Mouse (Mus musculus): ENCODE measurements around the gene Chst14. TPM values are rescaled to one million over a fixed set of nuclear protein-coding genes. Genes with fewer than 3 reads are reported as not detected.

Gene Chst14
- polyA plus RNA-seq, 2 experiments from 2014 or later: 1.3 to 1.5 TPM

GRCm38 (mm10) chr2:118972048-118972447 lies 45.8 kb downstream of the Chst14 start:
- no peak for ATAC-seq

- peak; percentile 71 for ATAC-seq
These were observed 46.5 kb downstream of the Chst14 start for GRCm38 (mm10) chr2:118972687-118973376.

GRCm38 (mm10) chr2:118975855-118976254 lies 49.6 kb downstream of the Chst14 start:
- ATAC-seq: peak; percentile 1

- ATAC-seq: peak; percentile 82
These were observed 50.1 kb downstream of the Chst14 start for GRCm38 (mm10) chr2:118976282-118976929.

- ATAC-seq: no peak
These were observed 50.6 kb downstream of the Chst14 start for GRCm38 (mm10) chr2:118976941-118977340.

- ATAC-seq: no peak
These were observed 51.8 kb downstream of the Chst14 start for GRCm38 (mm10) chr2:118978064-118978463.

Other genes starting within 250 kb of the Chst14 start
- gene Ankrd63, start 222.5 kb upstream of the Chst14 start, polyA plus RNA-seq (2017; shearing (Covaris generic)): not detected
- 10 to 100 TPM; 17.4 to 20.2 TPM for gene Plcb2, start 198.1 kb upstream of the Chst14 start, polyA plus RNA-seq (2017; shearing (Covaris generic))
- 10 to 100 TPM; 19.8 to 27.2 TPM for gene Inafm2, start 180.7 kb upstream of the Chst14 start, polyA plus RNA-seq (2017; shearing (Covaris generic))
- gene Ccdc9b, start 163.8 kb upstream of the Chst14 start, polyA plus RNA-seq (2017; shearing (Covaris generic)): not detected
- gene Phgr1, start 153.7 kb upstream of the Chst14 start, polyA plus RNA-seq (2017; shearing (Covaris generic)): not detected
- under 1 TPM in 1 of 2 experiments, not detected in 1; 0.25 TPM for gene Disp2, start 146.8 kb upstream of the Chst14 start, polyA plus RNA-seq (2017; shearing (Covaris generic))
- gene Knstrn, start 112.5 kb upstream of the Chst14 start, polyA plus RNA-seq (2017; shearing (Covaris generic)): 10 to 100 TPM; 23.7 to 30.8 TPM
- gene Ivd, start 64.5 kb upstream of the Chst14 start, polyA plus RNA-seq (2017; shearing (Covaris generic)): 10 to 100 TPM; 37.3 to 58.1 TPM
- 1 to 10 TPM; 3.6 TPM for gene Bahd1, start 26.1 kb upstream of the Chst14 start, polyA plus RNA-seq (2017; shearing (Covaris generic))
- gene Ccdc32, start 102.9 kb downstream of the Chst14 start, polyA plus RNA-seq (2017; shearing (Covaris generic)): 10 to 100 TPM; 20.5 to 21.3 TPM
- gene Rpusd2, start 108.3 kb downstream of the Chst14 start, polyA plus RNA-seq (2017; shearing (Covaris generic)): 1 to 10 TPM; 2.3 to 2.4 TPM
- 10 to 100 TPM; 17.4 to 18.1 TPM for gene Knl1, start 120.6 kb downstream of the Chst14 start, polyA plus RNA-seq (2017; shearing (Covaris generic))
- 10 to 100 TPM in 1 of 2 experiments, 1 to 10 TPM in 1; 9.9 to 12.3 TPM for gene Rad51, start 186.3 kb downstream of the Chst14 start, polyA plus RNA-seq (2017; shearing (Covaris generic))
- 10 to 100 TPM; 10.5 to 15.3 TPM for gene Rmdn3, start 230.5 kb downstream of the Chst14 start, polyA plus RNA-seq (2017; shearing (Covaris generic))
- not detected for gene Gchfr, start 241.3 kb downstream of the Chst14 start, polyA plus RNA-seq (2017; shearing (Covaris generic))
- under 1 TPM; 0.29 to 0.70 TPM for gene Gm14137, start 248.0 kb downstream of the Chst14 start, polyA plus RNA-seq (2017; shearing (Covaris generic))